Mouse (Mus musculus) neural tube, embryonic 15.5 days (tissue): Measurements from ENCODE around the gene Carmil2. TPM values are rescaled to one million over a fixed set of nuclear protein-coding genes. Genes with fewer than 3 reads are reported as not detected.
A peak's percentile ranks its signal among the peaks of the same experiment; 100 is the strongest.

Experiments used
- ATAC-seq: fragments of 200-750 bp; cut with Nextera tagmentation; 2 replicates; pipeline ENCODE4 v1.8.0; 2017; ENCODE audit warnings: mild to moderate bottlenecking, moderate TSS enrichment, moderate library complexity; ENCODE audit not compliant: low FRiP score
- H3K27ac ChIP-seq: fragments of 300-500 bp; sonication (generic); replicated peaks from 2 replicates; pipeline ENCODE4 v1.5.1; 2015; ENCODE audit warnings: mild to moderate bottlenecking, inconsistent platforms
- H3K27me3 ChIP-seq: fragments of 300-500 bp; sonication (generic); replicated peaks from 2 replicates; pipeline ENCODE4 v1.6.1; 2015; ENCODE audit warnings: inconsistent platforms
- H3K36me3 ChIP-seq: fragments of 300-500 bp; sonication (generic); 2 replicates; pipeline ENCODE4 v1.6.1; 2015; ENCODE audit warnings: inconsistent platforms
- H3K4me1 ChIP-seq: fragments of 300-500 bp; sonication (generic); 2 replicates; pipeline ENCODE4 v1.6.1; 2015; ENCODE audit warnings: inconsistent platforms
- H3K4me2 ChIP-seq: fragments of 300-500 bp; sonication (generic); 2 replicates; pipeline ENCODE4 v1.6.1; 2015; ENCODE audit warnings: inconsistent platforms, mild to moderate bottlenecking, moderate library complexity
- H3K4me3 ChIP-seq: fragments of 300-500 bp; sonication (generic); replicated peaks from 2 replicates; pipeline ENCODE4 v1.5.1; 2015; ENCODE audit warnings: mild to moderate bottlenecking, inconsistent platforms
- H3K9ac ChIP-seq: fragments of 300-500 bp; sonication (generic); replicated peaks from 2 replicates; pipeline ENCODE4 v1.6.1; 2015; ENCODE audit warnings: mild to moderate bottlenecking, inconsistent platforms
- H3K9me3 ChIP-seq: fragments of 300-500 bp; sonication (generic); replicated peaks from 2 replicates; pipeline ENCODE4 v1.6.1; 2016; ENCODE audit warnings: inconsistent platforms
- WGBS: fragments of 180-500 bp; shearing (Covaris S2); methylation state at CpG from one replicate; pipeline ENCODE4 v1.1.7; 2015; ENCODE audit warnings: mixed read lengths; 5-methylcytosine and 5-hydroxymethylcytosine counted together
- polyA plus RNA-seq: library from polyadenylated mRNA; unstranded; fragments of >200 nt; fragmentation: Nextera tagmentation; extraction: Ambion mirVana; gene quantifications from 2 replicates; pipeline ENCODE4 v1.2.1, GENCODE M21; 2015

Carmil2 gene
- polyA plus RNA-seq, 1 experiment from 2014 or later, result 28.5 TPM

DNA sequence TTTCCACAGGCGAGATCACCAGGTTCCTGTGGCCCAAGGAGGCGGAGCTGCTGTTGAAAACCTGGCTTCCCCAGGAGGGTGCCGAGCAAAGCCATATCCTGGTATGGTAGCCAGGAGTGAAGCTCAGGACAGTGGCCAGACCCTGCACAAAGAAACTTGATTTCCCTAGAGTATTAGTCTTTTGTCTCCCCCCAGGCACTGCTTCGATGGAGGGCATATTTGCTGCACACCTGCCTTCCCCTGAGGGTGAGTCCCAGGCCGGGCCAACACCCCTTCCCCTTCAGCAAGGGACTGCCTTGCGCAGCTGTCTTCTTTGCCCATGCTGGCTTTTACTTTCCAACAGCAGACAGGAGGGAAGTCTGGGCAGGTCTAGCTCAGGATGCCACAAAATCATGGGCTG lies 477 bp downstream of the Carmil2 start:
- H3K4me1 ChIP-seq, result 0 out of 2 replicates have a peak, but pooled peaks cover 6% of the 10 kb centered on the region
- H3K36me3 ChIP-seq, result peaks cover 21% of the 10 kb centered on the region
- H3K4me2 ChIP-seq, result no peak overlapping the region
- no peaks in the 10 kb centered on the region for H3K9me3 ChIP-seq
- WGBS, result 68% methylated on average over 6 of the region's 6 CpGs
- H3K9ac ChIP-seq, result no peak overlapping the region
- H3K27ac ChIP-seq, result no peak overlapping the region
- ATAC-seq, result no peak
- H3K27me3 ChIP-seq, result no peaks in the 10 kb centered on the region
- H3K4me3 ChIP-seq, result no peak overlapping the region

DNA sequence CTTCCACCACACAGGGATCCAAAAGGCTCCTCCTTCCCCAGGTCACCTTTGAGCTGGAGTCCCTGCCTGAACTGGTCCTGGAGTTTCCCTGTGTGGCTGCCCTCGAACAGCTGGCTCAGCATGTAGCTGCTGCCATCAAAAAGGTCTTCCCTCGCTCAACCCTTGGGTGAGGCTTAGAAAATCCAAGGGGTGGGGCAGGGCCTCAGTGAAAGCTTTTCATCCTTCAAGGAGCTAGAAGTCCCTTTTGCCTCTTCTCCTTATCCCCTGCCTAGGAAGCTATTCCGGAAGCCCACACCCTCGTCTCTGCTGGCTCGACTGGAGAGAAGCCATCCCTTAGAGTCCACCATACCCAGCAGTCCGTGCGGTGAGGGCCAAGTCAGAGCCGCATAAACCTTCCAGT lies 1.4 kb downstream of the Carmil2 start:
- no peak overlapping the region for H3K9ac ChIP-seq
- 72% methylated on average over 8 of the region's 8 CpGs for WGBS
- 0 out of 2 replicates have a peak, but pooled peaks cover 6% of the 10 kb centered on the region for H3K4me1 ChIP-seq
- H3K27ac ChIP-seq, result no peak overlapping the region
- H3K27me3 ChIP-seq, result no peaks in the 10 kb centered on the region
- no peak for ATAC-seq
- H3K9me3 ChIP-seq, result no peaks in the 10 kb centered on the region
- H3K4me2 ChIP-seq, result no peak overlapping the region
- no peak overlapping the region for H3K4me3 ChIP-seq
- peaks cover 13% of the 10 kb centered on the region for H3K36me3 ChIP-seq

DNA sequence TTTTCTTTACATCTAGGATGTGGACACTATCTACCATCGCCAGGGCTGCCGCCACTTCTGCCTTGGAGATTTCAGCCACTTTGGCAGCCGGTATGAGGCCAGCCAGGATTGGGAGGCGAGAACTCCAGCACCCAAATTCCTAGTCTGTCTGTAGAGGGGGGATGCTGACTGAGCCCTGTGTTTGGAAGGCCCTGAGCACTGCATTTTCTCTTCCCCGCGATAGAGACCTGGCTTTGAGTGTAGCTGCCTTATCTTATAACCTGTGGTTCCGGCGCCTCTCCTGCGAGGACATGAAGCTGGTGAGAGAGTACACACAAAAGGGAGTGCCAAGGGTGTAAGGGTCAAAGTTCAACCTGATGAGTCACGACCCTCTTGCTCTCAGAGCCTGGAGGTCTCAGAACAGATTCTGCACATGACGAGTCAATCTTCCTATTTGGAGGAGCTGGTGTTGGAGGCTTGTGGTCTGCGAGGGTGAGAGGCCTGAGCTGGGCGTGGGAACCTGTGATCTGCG lies 2.2 kb downstream of the Carmil2 start:
- no peak overlapping the region for H3K9ac ChIP-seq
- no peak for ATAC-seq
- no peaks in the 10 kb centered on the region for H3K9me3 ChIP-seq
- H3K4me3 ChIP-seq, result no peak overlapping the region
- peaks cover 6% of the 10 kb centered on the region for H3K36me3 ChIP-seq
- 0 out of 2 replicates have a peak, but pooled peaks cover 7% of the 10 kb centered on the region for H3K4me1 ChIP-seq
- no peak overlapping the region for H3K27ac ChIP-seq
- WGBS, result 82% methylated on average over 14 of the region's 14 CpGs
- no peak overlapping the region for H3K4me2 ChIP-seq
- H3K27me3 ChIP-seq, result no peaks in the 10 kb centered on the region

DNA sequence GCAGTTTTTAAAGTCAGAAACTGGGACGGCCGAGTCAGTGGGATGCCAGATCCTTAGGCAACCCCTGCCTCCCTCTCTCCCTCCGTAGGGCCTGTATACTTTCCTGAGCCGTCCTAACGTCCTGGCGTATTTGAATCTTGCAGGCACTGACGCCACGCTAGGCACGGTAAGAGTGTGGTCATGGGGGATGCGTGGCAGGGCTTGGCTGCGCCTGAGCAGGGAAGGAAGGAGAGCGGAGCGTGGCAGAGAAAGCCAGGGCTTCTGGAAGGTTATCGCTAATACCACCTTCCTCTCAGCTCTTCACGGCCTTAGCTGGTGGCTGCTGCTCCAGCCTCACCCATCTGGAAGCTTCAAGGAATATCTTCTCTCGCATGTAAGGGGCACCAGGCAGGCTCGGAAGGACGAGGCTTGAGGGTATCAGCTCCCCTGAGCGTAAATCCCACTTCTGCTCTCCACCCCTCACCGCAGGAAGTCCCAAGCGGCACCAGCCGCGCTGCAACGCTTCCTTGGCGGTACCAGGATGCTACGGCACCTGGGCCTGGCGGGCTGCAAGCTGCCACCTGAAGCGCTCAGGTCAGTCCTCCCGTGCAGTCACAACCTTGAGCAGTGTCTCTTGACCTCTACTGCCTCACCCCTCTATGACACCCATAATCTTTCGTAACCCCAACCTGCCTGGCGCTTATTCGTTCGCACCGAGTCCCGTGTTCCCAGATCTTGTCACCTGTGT lies 3.3 kb downstream of the Carmil2 start:
- H3K36me3 ChIP-seq, result no peaks in the 10 kb centered on the region
- no peak overlapping the region for H3K4me2 ChIP-seq
- H3K27me3 ChIP-seq, result no peaks in the 10 kb centered on the region
- no peak overlapping the region for H3K9ac ChIP-seq
- H3K9me3 ChIP-seq, result no peaks in the 10 kb centered on the region
- H3K4me1 ChIP-seq, result peaks cover 17% of the 10 kb centered on the region
- H3K4me3 ChIP-seq, result no peak overlapping the region
- WGBS, result 69% methylated on average over 35 of the region's 35 CpGs
- ATAC-seq, result no peak
- H3K27ac ChIP-seq, result no peak overlapping the region

DNA sequence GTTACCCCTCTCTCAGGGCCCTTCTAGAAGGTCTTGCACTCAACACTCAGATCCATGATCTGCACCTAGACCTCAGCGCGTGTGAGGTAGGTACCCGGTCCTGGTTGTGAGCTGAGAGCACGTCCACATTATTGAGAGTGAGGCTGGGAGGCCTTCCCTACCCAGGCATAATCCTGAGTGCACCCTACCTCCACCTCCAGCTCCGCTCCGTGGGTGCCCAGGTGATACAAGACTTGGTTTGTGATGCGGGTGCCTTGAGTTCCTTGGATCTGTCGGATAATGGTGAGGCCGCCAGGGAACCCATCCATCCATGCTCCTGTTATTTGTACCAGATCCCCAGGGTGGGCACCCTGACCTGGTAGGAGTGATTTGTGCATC lies 3.9 kb downstream of the Carmil2 start:
- ATAC-seq, result no peak
- H3K36me3 ChIP-seq, result no peaks in the 10 kb centered on the region
- H3K27ac ChIP-seq, result no peak overlapping the region
- no peaks in the 10 kb centered on the region for H3K27me3 ChIP-seq
- H3K4me3 ChIP-seq, result no peak overlapping the region
- H3K4me1 ChIP-seq, result peaks cover 22% of the 10 kb centered on the region
- no peaks in the 10 kb centered on the region for H3K9me3 ChIP-seq
- no peak overlapping the region for H3K4me2 ChIP-seq
- H3K9ac ChIP-seq, result no peak overlapping the region
- WGBS, result 92% methylated on average over 9 of the region's 9 CpGs

DNA sequence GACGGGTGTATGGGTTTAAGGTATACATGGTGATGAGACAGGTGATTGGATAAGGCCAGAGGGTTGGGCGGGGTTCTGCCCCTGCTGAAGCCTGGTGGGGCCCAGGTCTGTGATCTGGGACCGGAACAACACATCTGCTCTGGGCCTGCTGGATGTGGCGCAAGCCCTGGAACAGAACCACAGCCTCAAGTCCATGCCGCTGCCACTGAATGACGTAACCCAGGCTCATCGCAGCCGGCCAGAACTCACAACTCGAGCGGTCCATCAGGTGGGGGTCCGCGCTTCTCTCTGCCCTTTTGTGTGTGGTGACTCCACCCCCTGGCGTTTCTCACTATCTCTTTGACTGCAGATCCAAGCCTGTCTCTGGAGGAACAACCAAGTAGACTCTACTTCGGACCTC lies 4.9 kb downstream of the Carmil2 start:
- Histone ChIP-seq H3K27me3 (no peaks in the 10 kb centered on the region), H3K9me3 (no peaks in the 10 kb centered on the region), H3K9ac (no peak overlapping the region), H3K4me3 (no peak overlapping the region), H3K27ac (no peak overlapping the region), H3K36me3 (0 out of 2 replicates have a peak, but pooled peaks cover under 1% of the 10 kb centered on the region), H3K4me1 (peaks cover 27% of the 10 kb centered on the region), H3K4me2 (no peak overlapping the region)
- WGBS, result 89% methylated on average over 14 of the region's 14 CpGs
- ATAC-seq, result no peak

DNA sequence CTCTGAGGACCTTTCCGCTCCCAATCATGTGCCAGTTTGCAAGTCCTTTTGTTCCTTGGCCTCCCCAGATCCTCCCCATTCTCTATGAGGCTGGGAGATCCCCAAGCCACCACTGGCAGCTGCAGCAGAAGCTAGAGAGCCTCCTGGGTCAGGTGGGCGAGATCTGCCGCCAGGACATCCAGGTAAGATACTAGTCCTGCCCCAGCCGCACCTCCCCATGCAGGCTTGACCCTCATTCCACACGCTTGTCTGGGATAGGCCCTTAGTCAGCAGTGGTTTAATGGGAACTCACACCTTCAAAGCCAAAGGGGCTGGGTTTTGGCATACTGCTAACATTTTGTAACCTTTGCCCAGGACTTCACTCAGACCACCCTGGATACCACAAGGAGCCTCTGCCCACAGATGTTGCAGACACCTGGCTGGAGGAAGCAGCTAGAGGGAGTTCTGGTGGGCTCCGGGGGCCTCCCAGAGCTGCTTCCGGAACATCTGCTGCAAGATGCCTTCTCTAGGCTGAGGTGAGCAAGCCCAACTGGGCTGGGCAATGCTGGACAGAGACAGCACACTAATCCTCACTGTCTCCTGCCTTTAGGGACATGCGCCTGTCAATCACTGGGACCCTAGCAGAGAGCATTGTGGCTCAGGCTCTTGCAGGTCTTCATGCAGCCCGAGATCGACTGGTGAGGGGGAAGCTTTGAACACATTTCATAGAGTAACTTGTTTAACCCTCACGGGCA lies 6.5 kb downstream of the Carmil2 start:
- H3K27ac ChIP-seq, result 0 out of 2 replicates have a peak overlapping the region, but pooled peaks have one; percentile 93
- no peak overlapping the region for H3K9ac ChIP-seq
- ATAC-seq, result no peak
- H3K36me3 ChIP-seq, result peaks cover 17% of the 10 kb centered on the region
- 97% methylated on average over 11 of the region's 11 CpGs for WGBS
- no peaks in the 10 kb centered on the region for H3K27me3 ChIP-seq
- H3K4me2 ChIP-seq, result no peak overlapping the region
- no peak overlapping the region for H3K4me3 ChIP-seq
- peaks cover 34% of the 10 kb centered on the region for H3K4me1 ChIP-seq
- no peaks in the 10 kb centered on the region for H3K9me3 ChIP-seq

DNA sequence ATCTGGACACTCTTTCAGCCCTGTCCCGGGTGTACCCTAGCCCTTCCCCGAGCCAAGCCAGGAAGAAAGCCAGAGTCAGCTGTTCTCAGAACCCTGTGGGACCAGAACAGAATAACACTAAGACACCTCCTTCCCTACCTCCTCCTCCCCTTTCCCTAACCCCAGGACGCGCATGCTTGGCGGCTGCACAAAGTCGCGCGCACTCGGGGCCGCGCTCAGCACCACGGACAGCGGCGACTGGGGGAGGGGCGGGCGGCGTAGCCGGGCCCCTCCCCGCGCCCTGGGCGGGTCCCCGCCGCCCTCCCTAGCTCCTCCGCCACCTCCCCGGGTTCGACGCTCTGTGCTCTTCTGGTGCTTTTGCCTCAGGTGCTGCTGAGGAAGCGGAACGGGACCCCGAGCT lies 7.6 kb downstream of the Carmil2 start:
- peaks cover 34% of the 10 kb centered on the region for H3K4me1 ChIP-seq
- peak overlapping the region; percentile 72 for H3K4me3 ChIP-seq
- no peaks in the 10 kb centered on the region for H3K27me3 ChIP-seq
- peak overlapping the region; percentile 85 for H3K4me2 ChIP-seq
- peak overlapping the region; percentile 93 for H3K27ac ChIP-seq
- peak; percentile 85 for ATAC-seq
- peaks cover 27% of the 10 kb centered on the region for H3K36me3 ChIP-seq
- peak overlapping the region; percentile 82 for H3K9ac ChIP-seq
- 3% methylated on average over 30 of the region's 30 CpGs for WGBS
- H3K9me3 ChIP-seq, result no peaks in the 10 kb centered on the region

DNA sequence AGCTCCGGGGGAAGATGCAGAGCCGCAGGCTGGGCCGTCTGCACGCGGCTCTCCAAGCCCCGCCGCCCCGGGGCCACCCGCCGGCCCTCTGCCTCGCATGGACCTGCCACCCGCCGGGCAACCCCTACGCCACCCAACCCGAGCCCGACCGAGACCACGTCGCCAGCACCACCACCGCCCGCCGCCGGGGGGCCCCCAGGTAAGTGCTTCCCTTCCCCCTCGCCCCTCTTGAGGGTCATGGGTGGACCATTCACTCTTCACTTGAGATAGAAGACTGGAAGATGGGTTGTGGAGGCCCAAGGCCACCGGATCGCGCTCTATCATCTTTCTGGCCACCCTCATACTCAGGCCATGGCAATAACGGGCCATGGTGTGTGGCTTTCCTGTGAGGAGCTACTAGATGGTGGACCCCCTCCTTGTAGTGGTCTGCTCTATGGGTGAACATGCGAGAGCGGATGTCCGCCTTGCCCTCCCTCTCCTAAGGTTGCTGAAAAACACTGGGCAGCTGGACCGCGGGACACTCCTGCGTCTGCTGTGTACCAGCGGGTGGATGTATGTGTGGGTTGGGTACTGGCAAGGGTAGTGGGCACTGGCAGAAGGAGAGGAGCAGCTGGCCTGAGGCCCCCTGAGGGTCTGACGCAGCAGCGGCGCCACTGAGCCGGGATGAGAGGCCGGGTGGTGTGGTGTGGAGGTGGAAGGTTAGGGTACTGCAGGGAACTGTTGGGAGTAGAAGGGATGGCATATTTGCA lies 8.2 kb downstream of the Carmil2 start:
- peak overlapping the region; percentile 82 for H3K9ac ChIP-seq
- peaks cover 34% of the 10 kb centered on the region for H3K4me1 ChIP-seq
- ATAC-seq, result peak; percentile 67
- H3K27ac ChIP-seq, result peak overlapping the region; percentile 93
- H3K27me3 ChIP-seq, result no peaks in the 10 kb centered on the region
- H3K4me2 ChIP-seq, result peak overlapping the region; percentile 85
- H3K4me3 ChIP-seq, result peak overlapping the region; percentile 72
- H3K9me3 ChIP-seq, result no peaks in the 10 kb centered on the region
- WGBS, result 10% methylated on average over 40 of the region's 40 CpGs
- H3K36me3 ChIP-seq, result peaks cover 29% of the 10 kb centered on the region

DNA sequence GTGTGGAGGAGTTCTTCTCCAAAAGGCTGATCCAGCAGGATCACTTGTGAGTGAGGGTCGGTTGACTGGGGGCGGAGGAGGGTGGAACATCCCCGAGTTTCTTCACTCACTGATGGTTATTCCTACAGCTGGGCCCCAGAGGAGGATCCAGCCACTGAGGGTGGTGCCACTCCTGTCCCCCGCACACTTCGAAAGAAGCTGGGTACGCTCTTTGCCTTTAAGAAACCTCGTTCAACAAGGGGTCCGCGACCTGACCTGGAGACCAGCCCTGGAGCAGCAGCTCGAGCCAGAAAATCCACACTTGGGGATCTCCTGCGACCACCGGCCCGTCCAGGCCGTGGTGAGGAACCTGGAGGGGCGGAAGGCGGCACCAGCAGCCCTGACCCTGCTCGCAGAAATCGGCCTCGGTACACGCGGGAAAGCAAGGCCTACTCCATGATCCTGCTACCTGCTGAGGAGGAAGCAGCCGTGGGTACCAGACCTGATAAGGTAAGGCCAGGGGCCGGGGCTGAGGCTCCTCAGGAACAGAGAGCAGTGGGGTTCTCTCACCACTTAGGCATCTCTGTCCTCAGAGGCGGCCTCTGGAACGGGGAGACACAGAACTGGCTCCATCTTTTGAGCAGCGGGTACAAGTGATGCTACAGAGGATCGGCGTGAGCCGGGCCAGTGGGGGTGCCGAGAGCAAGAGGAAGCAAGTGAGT lies 9.2 kb downstream of the Carmil2 start:
- Histone ChIP-seq H3K27ac (peak overlapping the region; percentile 93; the same call in 1 of the 2 replicates), H3K27me3 (no peaks in the 10 kb centered on the region), H3K4me1 (peaks cover 44% of the 10 kb centered on the region), H3K9ac (peak overlapping the region; percentile 82), H3K36me3 (peaks cover 29% of the 10 kb centered on the region), H3K4me2 (peak overlapping the region; percentile 85), H3K9me3 (no peaks in the 10 kb centered on the region), H3K4me3 (peak overlapping the region; percentile 72)
- ATAC-seq, result no peak
- 85% methylated on average over 30 of the region's 30 CpGs for WGBS

DNA sequence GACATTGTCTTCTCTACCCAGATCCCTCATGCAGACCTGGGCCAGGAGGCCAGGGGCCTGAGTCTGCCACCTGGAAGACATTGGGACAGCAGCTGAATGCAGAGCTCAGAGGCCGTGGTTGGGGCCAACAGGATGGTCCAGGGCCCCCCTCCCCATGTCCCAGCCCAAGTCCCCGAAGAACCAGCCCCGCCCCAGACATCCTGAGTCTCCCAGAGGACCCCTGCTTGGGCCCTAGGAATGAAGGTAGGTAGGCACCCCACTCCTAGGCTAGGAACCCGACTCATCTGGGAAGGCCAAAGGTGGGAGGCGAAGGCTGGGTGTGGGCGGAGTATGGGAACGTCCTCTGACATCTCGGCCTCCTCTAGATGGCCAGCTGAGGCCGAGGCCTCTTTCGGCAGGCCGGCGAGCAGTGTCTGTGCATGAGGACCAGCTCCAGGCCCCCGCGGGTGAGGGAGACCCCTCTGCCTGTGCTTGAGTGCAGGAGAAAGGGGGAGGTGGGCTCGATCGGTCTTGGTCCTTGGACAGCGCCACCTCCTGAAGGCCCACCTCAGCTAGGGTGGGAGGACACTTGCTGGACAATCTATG lies 11.2 kb downstream of the Carmil2 start:
- H3K4me3 ChIP-seq, result no peak overlapping the region
- 93% methylated on average over 17 of the region's 17 CpGs for WGBS

More for the DNA sequence above, 11.2 kb downstream of the Carmil2 start:
- Histone ChIP-seq H3K36me3 (peaks cover 29% of the 10 kb centered on the region), H3K27me3 (no peaks in the 10 kb centered on the region), H3K27ac (no peak overlapping the region), H3K9ac (no peak overlapping the region), H3K4me1 (peaks cover 54% of the 10 kb centered on the region), H3K4me2 (no peak overlapping the region), H3K9me3 (no peaks in the 10 kb centered on the region)
- no peak for ATAC-seq
